Mouse (Mus musculus) neural tube, embryonic 10.5 days (tissue): ENCODE results near the gene Chchd5.

ENCODE experiments used
- DNase-seq: peaks from one replicate; pipeline ENCODE4 v3.0.0-alpha.2; 2017; ENCODE audit warnings: low spot score; ENCODE audit errors: extremely low spot score

Chchd5 gene

GRCm38 (mm10) chr2:129151111-129151510 lies 21.6 kb downstream of the Chchd5 start:
- no peak for DNase-seq

GRCm38 (mm10) chr2:129152751-129153150 lies 23.3 kb downstream of the Chchd5 start:
- DNase-seq = no peak

DNA sequence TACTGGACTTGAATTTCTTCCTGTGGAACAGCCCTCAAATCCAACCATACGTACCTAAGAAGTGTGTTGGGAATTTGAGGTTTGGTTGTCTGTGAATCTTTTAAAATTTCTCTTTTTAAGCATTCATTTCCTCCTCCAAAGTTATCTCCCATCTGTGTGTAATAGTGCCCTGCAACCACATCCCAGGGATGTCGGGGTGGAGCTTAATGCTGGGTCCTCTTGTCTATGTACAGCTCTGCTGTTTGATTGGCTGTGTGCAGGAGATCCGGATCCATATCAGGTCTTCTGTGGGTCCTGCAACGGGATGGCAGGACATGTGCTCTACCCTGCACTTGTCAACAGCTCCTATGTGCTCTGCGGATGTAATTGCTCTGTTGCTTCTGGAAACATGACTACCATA lies 35.3 kb downstream of the Chchd5 start:
- no peak for DNase-seq

DNA sequence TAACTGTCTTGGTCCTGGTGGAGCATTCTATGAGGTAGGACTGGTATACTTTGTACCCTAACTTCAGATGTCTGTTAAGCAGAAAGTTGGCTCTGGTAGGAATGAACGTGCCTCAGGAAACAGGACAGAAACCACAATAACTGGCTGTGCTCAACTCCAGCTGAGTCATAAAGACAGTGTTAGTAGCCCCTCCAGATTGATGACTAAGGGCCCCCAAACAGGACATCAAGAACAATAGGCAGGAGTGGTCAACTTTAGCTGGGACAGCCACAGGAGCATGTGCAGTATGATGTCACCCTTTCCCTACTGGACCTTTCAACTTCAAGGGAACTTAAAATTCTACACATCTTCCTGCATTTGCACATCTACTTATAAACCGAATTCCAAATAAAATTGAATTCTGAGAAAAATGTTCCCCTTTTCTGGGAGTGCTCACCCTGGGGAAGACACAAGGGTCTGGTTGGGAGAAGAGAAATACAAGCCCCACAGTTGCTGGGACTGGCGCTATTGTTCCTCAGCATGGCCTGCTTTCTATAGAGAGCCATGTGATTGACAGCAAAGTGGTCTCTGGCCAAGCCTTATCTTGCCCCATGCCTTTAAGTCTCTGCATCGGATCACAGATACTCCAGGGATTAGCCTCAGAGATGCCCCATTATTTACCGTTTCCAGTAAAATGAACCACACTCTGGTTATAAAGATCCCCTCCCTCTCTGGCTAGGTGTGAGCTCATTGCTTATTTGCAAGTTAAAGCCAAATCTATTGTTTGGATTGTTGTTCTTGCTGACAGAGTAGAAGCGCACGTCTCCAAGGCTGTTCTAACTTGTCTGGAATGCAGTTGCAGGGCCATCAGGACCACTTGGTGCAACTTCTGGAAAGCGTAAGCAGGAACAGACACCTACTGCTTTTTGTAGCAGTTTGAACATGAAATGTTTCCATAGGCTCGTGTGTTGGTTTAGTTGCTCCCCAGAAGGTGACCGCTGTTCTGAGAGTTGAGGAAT lies 37.3 kb downstream of the Chchd5 start:
- DNase-seq = no peak

- DNase-seq = no peak
These were observed 43.9 kb downstream of the Chchd5 start for GRCm38 (mm10) chr2:129173386-129173785.

DNA sequence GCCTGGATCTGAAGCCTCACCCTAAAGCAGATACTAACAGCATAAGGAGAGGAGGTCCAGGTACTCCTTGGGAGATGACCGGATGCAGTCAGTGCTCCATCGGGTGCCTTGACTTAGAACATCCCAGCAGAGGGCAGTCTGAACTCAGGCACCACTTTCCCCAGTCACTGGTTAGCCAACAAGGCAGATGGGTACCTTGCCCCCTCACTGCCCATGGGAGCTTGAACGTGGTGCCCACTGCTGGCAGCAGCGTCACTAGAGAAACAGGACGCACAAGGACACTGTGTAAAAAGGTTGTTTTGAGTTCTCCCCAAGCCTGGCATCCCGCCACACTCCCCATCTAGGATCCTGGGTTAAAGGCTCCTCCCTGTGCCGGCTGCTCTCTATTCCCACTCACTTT lies 45.0 kb downstream of the Chchd5 start:
- no peak for DNase-seq

DNA sequence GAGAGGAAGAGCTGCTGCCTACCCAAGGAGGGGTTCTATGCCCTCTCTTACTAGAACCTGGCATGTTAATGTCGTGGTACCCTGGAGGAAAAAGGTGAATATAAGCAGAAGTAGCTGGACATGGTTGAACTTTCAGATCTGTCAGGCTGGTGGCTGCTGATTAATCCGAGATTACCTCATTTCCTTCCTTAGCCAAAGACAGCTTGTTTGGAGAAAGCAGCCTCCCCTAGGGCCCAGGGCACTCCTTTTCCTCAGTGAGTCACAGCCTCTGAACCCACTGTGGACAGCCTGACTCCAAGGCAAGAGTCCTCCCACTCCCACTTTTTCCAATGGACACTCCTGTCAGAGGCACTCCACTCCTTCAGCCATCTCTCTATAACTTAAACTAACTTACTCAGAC lies 46.1 kb downstream of the Chchd5 start:
- no peak for DNase-seq

GRCm38 (mm10) chr2:129176676-129177420 lies 47.3 kb downstream of the Chchd5 start:
- no peak for DNase-seq

DNA sequence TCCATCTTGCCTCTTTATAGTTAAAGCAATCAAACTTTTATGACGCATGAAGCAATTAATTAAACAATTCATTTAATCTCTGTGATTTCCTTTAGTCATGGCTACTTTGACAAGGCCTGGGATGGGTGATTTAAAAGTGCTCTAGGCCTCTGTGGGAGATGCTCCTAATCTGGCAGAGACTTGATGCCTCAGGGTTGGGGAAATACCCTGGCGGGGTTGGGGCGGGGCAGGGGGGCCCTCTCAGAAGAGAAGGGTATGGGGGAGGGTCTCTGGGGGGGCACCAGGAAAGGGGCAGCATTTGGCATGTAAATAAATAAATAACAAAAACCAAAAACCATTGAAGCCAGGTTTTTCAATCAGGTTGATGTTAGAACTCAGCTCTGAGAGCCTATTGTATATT lies 48.2 kb downstream of the Chchd5 start:
- no peak for DNase-seq

GRCm38 (mm10) chr2:129178182-129178908 lies 48.8 kb downstream of the Chchd5 start:
- no peak for DNase-seq

DNA sequence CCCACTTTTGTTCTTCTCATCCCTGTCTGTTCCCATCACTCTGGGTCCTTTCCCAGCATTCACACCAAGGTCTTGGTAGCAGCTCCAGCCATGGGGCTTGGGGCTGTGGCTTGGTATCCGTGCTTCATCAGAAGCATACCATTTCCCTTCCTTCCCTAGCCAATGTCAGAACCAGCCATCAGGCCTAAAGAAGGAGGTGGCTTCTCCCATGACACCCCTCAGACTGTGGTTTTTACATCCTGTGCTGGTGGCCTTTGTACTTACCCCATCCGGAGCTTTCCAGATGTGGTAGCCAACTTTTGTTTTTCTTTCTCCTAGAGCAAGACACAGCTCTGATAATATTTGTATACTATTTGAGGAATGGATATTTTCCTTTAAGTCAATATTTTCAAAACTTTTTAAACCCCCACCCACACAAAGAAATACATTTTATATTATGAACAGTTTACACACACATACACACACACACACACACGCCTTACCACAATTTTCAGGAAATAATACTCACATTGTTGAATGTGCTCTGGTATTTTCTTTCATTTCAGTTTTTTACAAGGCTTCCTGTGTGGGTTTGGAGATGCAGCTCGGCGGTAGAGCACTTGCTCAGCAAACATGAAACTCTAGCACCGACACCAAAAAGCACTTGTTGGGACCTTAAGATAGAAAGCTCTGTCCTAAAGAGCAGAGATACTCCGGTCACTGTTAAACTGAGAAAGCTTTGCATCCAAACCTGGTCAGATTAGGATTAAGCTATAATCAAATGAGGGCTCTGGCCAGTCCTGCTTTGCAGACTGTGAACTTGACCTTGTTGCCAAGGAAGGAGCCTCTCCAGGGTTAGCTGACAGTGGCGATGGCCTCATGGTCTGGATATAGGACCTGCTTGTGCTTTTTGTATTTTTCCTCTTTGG lies 50.7 kb downstream of the Chchd5 start:
- no peak for DNase-seq

DNA sequence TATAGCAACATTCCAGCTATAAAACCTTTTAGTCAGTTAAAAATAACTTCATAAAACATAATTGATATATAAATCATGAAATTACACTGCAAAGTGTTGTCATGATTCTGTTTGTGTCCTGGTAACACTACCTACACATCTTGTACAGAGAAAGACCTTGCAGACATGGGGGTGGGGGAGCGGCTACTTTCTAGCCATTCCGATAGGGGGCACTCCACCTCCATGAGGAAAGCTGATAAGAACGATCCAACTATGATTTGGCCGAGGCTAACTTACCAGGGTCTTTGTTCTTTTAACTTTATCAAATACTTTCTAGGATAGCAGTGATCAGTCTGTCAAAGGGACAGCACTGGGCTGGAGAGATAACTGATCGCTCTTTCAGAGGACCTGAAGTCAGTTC lies 52.0 kb downstream of the Chchd5 start:
- DNase-seq = no peak

DNA sequence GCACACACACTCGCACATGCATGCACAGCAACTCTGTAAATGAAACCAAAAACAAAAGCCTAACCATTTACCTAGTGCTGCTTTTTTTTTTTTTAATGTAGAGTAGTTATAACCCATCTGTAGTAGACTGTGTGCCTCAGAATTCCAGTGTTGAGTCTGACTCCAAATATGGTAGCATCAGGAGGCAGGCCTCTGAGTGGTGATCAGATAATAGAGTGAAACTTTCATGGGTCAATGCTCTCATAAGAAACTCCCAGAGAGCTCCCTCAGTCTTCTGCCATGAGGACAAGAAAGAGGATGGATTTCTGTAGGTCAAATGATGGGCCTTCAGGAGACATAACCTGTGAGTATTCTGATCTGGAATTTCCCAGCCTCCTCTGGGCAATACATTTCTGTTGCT lies 52.9 kb downstream of the Chchd5 start:
- no peak for DNase-seq

- no peak for DNase-seq
These were observed 54.1 kb downstream of the Chchd5 start for GRCm38 (mm10) chr2:129183561-129184031.
